Mouse (Mus musculus): ENCODE results near the gene Glg1. TPM values are rescaled to one million over a fixed set of nuclear protein-coding genes. Genes with fewer than 3 reads are reported as not detected.

Glg1 gene
- polyA plus RNA-seq, 1 experiment: 17.7 TPM

GRCm38 (mm10) chr8:111203341-111203740 lies 55.7 kb downstream of the Glg1 start:
- no peak overlapping the region for H3K4me3 ChIP-seq (replicated peaks; ENCODE audit: control insufficient read depth, low read depth, low read length)
- no peaks in the 10 kb centered on the region; the same call in 1 of the 2 replicates for H3K4me1 ChIP-seq (ENCODE audit: control insufficient read depth, insufficient read depth, low read length)
- TF ChIP-seq CTCF (IDR thresholded peaks at IDR 0.05; ENCODE audit: control insufficient read depth, insufficient read depth, low read length) (no peak), POLR2A (IDR thresholded peaks at IDR 0.05; ENCODE audit: borderline replicate concordance, control insufficient read depth, low read depth, low read length) (no peak)
- WGBS: 83% methylated on average over 2 of the region's 2 CpGs
- no peak overlapping the region for H3K27ac ChIP-seq (ENCODE audit: control insufficient read depth, insufficient read depth, low read depth, low read length, poor library complexity)

GRCm38 (mm10) chr8:111197966-111198365 lies 61.0 kb downstream of the Glg1 start:
- H3K4me3 ChIP-seq (replicated peaks; ENCODE audit: control insufficient read depth, low read depth, low read length): no peak overlapping the region
- 92% methylated on average over 3 of the region's 3 CpGs for WGBS
- no peak overlapping the region for H3K27ac ChIP-seq (ENCODE audit: control insufficient read depth, insufficient read depth, low read depth, low read length, poor library complexity)
- TF ChIP-seq CTCF (IDR thresholded peaks at IDR 0.05; ENCODE audit: control insufficient read depth, insufficient read depth, low read length) (no peak), POLR2A (IDR thresholded peaks at IDR 0.05; ENCODE audit: borderline replicate concordance, control insufficient read depth, low read depth, low read length) (no peak)
- no peaks in the 10 kb centered on the region for H3K4me1 ChIP-seq (ENCODE audit: control insufficient read depth, insufficient read depth, low read length)

GRCm38 (mm10) chr8:111196181-111196580 lies 62.8 kb downstream of the Glg1 start:
- H3K4me3 ChIP-seq (replicated peaks; ENCODE audit: control insufficient read depth, low read depth, low read length): no peak overlapping the region
- TF ChIP-seq CTCF (IDR thresholded peaks at IDR 0.05; ENCODE audit: control insufficient read depth, insufficient read depth, low read length) (no peak), POLR2A (IDR thresholded peaks at IDR 0.05; ENCODE audit: borderline replicate concordance, control insufficient read depth, low read depth, low read length) (no peak)
- H3K4me1 ChIP-seq (ENCODE audit: control insufficient read depth, insufficient read depth, low read length): no peaks in the 10 kb centered on the region
- no peak overlapping the region for H3K27ac ChIP-seq (ENCODE audit: control insufficient read depth, insufficient read depth, low read depth, low read length, poor library complexity)

- Histone ChIP-seq H3K27ac (ENCODE audit: control insufficient read depth, insufficient read depth, low read depth, low read length, poor library complexity) (no peak overlapping the region), H3K4me3 (replicated peaks; ENCODE audit: control insufficient read depth, low read depth, low read length) (no peak overlapping the region), H3K4me1 (ENCODE audit: control insufficient read depth, insufficient read depth, low read length) (no peaks in the 10 kb centered on the region)
- TF ChIP-seq POLR2A (IDR thresholded peaks at IDR 0.05; ENCODE audit: borderline replicate concordance, control insufficient read depth, low read depth, low read length): no peak
- TF ChIP-seq CTCF (IDR thresholded peaks at IDR 0.05; ENCODE audit: control insufficient read depth, insufficient read depth, low read length): no peak
- 69% methylated on average over 6 of the region's 6 CpGs for WGBS
Measured at GRCm38 (mm10) chr8:111188594-111189211, 70.3 kb downstream of the Glg1 start.

GRCm38 (mm10) chr8:111187470-111187869 lies 71.5 kb downstream of the Glg1 start:
- no peak overlapping the region for H3K27ac ChIP-seq (ENCODE audit: control insufficient read depth, insufficient read depth, low read depth, low read length, poor library complexity)
- H3K4me3 ChIP-seq (replicated peaks; ENCODE audit: control insufficient read depth, low read depth, low read length): no peak overlapping the region
- H3K4me1 ChIP-seq (ENCODE audit: control insufficient read depth, insufficient read depth, low read length): no peaks in the 10 kb centered on the region
- 72% methylated on average over 7 of the region's 7 CpGs for WGBS
- no peak for TF ChIP-seq POLR2A (IDR thresholded peaks at IDR 0.05; ENCODE audit: borderline replicate concordance, control insufficient read depth, low read depth, low read length)
- no peak for TF ChIP-seq CTCF (IDR thresholded peaks at IDR 0.05; ENCODE audit: control insufficient read depth, insufficient read depth, low read length)

- Histone ChIP-seq H3K27ac (ENCODE audit: control insufficient read depth, insufficient read depth, low read depth, low read length, poor library complexity) (no peak overlapping the region), H3K4me3 (replicated peaks; ENCODE audit: control insufficient read depth, low read depth, low read length) (no peak overlapping the region), H3K4me1 (ENCODE audit: control insufficient read depth, insufficient read depth, low read length) (no peaks in the 10 kb centered on the region)
- 65% methylated on average over 4 of the region's 4 CpGs for WGBS
- TF ChIP-seq CTCF (IDR thresholded peaks at IDR 0.05; ENCODE audit: control insufficient read depth, insufficient read depth, low read length): no peak
- no peak for TF ChIP-seq POLR2A (IDR thresholded peaks at IDR 0.05; ENCODE audit: borderline replicate concordance, control insufficient read depth, low read depth, low read length)
Measured at GRCm38 (mm10) chr8:111185472-111185947, 73.5 kb downstream of the Glg1 start.

- 88% methylated on average over 5 of the region's 5 CpGs for WGBS
Measured at GRCm38 (mm10) chr8:111171661-111172060, 87.4 kb downstream of the Glg1 start.

GRCm38 (mm10) chr8:111157617-111158016 lies 101.4 kb downstream of the Glg1 start:
- no peak overlapping the region for H3K27ac ChIP-seq (ENCODE audit: control insufficient read depth, insufficient read depth, low read depth, low read length, poor library complexity)
- H3K4me3 ChIP-seq (replicated peaks; ENCODE audit: control insufficient read depth, low read depth, low read length): no peak overlapping the region
- 69% methylated on average over 14 of the region's 14 CpGs for WGBS
- TF ChIP-seq CTCF (IDR thresholded peaks at IDR 0.05; ENCODE audit: control insufficient read depth, insufficient read depth, low read length) (peak; percentile 65), POLR2A (IDR thresholded peaks at IDR 0.05; ENCODE audit: borderline replicate concordance, control insufficient read depth, low read depth, low read length) (no peak)
- no peaks in the 10 kb centered on the region for H3K4me1 ChIP-seq (ENCODE audit: control insufficient read depth, insufficient read depth, low read length)

More at GRCm38 (mm10) chr8:111171661-111172060, 87.4 kb downstream of the Glg1 start:
- Histone ChIP-seq H3K4me1 (ENCODE audit: control insufficient read depth, insufficient read depth, low read length) (no peaks in the 10 kb centered on the region), H3K4me3 (replicated peaks; ENCODE audit: control insufficient read depth, low read depth, low read length) (no peak overlapping the region), H3K27ac (ENCODE audit: control insufficient read depth, insufficient read depth, low read depth, low read length, poor library complexity) (no peak overlapping the region)
- TF ChIP-seq POLR2A (IDR thresholded peaks at IDR 0.05; ENCODE audit: borderline replicate concordance, control insufficient read depth, low read depth, low read length) (no peak), CTCF (IDR thresholded peaks at IDR 0.05; ENCODE audit: control insufficient read depth, insufficient read depth, low read length) (no peak)
